Mouse (Mus musculus): ENCODE results near the gene Naa40.
A peak's percentile ranks its signal among the peaks of the same experiment; 100 is the strongest.

Gene Naa40

GRCm38 (mm10) chr19:7212216-7212615 is 28.8 kb downstream of the Naa40 start:
- DNase-seq = no peak

DNA sequence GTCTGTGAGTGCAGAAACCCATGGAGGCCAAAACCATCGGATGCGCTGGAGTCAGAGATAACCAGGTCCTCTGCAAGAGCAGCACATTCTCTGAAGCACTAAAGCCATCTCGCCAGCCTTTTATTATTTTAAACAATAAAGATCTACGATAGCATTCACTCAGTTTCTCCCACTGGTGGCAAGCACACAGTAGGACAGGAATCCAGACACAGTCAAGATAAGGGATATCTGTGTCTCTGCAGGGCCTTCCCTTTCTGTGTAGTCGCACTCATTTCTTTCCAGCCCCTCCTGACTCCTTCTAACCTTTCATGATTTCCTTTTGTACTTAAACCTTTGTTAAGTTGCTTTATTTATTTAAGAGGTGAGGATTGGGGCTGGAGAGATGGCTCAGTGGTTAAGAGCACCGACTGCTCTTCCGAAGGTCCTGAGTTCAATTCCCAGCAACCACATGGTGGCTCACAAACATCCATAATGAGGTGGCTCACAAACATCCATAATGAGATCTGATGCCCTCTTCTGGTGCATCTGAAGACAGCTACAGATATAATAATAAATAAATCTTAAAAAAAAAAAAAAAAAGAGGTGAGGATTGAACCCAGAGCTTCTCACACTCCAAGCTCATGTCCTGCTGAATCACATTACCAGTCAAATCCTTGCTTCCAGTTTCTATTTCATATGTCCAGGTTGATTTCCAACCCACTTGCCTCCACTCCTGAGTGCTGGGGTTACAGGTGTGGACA is 30.9 kb downstream of the Naa40 start:
- DNase-seq = no peak

- DNase-seq = peak; percentile 86 to 92
Observed at GRCm38 (mm10) chr19:7205753-7206736, 34.9 kb downstream of the Naa40 start, which contains the start of gene Otub1. Otub1 (minus strand) TSS chr19:7206316.

DNA sequence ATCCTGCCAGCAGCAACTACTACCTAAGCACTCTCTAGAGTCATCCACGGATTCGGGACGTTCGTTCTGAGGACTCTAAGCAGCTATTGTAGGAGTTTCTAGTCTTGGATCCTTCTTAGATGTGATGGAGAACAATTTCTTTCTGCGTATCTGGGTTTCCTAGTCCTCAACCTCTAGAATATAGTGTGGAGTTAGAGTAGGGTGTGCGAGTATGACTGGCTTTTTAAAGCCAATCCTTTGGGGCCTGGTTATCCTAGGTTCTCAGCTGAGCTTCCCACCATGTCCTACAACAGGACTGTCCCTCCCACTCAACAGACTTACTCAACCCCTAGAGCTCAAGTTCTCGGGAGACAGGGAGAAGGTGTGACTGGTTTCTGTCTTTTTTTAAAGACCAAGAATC is 35.7 kb downstream of the Naa40 start:
- DNase-seq = no peak

DNA sequence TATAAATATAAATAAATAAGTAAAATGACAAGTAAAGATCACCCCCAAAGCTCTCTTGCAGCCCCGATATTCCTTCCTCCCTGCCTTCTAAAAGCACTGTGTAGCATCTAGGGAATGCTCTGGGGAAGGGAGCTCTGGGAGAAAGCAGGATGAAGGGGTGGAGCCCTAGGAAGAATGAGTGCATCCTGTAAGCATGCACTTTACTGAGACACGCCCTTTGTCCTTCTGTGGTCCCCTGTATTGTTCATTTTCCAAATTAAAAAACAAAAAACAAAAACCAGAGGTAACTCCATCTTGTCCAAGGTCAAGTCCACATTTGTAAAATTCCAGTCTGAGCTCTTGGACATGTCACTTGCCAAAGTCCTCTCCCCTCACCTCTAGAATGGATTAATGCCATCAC is 36.1 kb downstream of the Naa40 start:
- DNase-seq = no peak

DNA sequence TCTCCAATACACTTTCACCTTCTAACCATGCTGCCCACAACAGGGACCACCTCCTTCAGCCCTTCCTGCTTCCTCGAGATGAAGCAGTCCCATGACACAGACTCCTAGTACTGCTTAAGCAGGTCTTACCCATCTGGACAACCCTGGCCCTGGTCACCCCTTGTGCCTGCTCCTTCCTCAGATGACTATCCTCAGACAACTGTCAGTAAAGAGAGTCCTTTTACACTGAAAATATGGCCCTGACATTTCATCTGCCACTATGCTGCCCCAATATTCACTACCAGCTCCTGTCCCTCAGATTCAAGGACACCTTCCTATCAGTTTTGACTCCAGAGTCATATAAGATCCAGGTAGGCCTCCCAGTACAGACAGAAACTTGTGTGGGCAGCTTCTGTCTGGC is 40.6 kb downstream of the Naa40 start:
- no peak for DNase-seq

DNA sequence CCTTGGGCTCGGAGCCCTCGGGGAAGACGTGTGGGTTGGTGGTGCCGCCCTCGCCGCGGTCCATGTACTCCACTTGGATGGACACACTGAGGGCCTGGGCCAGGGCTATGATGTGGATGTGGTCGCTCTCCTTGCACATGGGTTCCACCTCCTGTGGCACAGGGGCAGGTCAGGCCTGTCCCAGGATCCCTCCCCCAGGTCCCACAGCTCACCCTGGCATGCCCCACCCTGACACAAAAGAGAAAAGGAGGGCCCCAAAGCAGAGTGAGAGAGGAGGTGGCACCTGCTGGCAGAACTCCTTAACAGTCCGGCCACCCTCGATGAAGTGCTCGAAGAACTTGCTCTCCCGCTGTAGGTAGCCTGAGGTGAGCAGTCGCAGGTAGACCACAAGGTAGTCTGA is 41.9 kb downstream of the Naa40 start:
- DNase-seq = no peak

- DNase-seq = no peak
Observed at GRCm38 (mm10) chr19:7197445-7197844, 43.5 kb downstream of the Naa40 start.

- DNase-seq = no peak
Observed at GRCm38 (mm10) chr19:7196741-7197270, 44.2 kb downstream of the Naa40 start.

DNA sequence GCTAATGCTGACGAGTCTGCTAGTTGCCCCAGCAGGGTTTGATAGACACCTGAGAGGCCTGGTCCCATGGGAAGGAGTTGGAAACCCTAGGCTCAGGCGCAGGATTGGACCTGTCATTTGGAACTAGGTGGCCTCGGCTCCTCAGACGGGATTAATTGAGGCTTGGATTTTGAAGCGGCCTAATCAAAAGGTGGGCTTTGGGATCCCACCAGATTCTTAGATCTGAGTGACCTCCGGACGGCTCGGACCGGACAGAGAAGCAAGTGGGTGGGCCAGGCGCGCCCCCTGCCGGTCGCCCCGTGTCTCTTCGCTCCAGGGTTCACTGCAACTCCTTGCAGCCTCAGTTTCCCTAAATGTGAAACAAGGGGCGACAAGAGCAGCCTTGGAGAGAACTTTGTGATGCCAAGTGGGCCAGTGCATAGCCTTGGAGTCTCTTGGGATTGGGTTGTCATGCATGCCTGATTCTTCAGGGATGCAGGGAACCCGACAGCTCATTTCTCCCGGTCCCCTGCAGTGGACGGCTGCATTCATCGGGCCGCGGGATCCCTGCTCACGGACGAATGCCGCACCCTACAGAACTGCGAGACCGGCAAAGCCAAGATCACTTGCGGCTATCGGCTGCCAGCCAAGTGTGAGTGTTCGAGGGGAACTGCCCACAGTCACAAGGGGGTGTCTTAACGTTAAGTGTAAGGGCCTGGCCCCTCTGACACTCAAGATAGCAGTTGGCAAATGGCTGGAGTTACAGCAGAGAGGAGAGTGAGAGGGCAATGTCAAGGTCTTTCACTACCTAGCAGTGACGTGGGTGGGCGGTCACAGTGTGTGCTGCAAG is 44.9 kb downstream of the Naa40 start:
- no peak for DNase-seq

- DNase-seq = no peak
Observed at GRCm38 (mm10) chr19:7192561-7192967, 48.4 kb downstream of the Naa40 start.

- no peak for DNase-seq
Observed at GRCm38 (mm10) chr19:7191639-7192038, 49.3 kb downstream of the Naa40 start.

GRCm38 (mm10) chr19:7190986-7191385 is 50.0 kb downstream of the Naa40 start:
- DNase-seq = no peak

GRCm38 (mm10) chr19:7189026-7189425 is 52.0 kb downstream of the Naa40 start:
- DNase-seq = no peak

DNA sequence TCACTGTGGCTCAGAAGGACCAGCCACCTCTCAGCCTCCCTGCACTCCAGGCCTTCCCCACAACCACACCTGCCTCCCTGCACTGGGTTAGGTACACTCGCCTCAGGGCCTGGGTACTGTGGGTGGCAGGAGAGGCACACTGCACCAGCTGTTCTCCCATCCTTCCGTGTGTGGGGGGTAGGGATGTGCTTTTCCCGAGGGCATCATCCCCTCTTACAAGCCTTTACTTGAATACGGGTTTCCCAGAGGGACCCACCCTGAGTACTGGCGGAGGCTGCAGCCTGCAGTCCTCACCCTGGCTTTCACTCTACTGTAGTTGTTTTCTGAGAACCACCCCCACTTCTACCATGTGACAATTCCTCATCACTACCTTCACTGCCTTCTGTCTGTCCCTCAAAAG is 53.8 kb downstream of the Naa40 start:
- no peak for DNase-seq

DNA sequence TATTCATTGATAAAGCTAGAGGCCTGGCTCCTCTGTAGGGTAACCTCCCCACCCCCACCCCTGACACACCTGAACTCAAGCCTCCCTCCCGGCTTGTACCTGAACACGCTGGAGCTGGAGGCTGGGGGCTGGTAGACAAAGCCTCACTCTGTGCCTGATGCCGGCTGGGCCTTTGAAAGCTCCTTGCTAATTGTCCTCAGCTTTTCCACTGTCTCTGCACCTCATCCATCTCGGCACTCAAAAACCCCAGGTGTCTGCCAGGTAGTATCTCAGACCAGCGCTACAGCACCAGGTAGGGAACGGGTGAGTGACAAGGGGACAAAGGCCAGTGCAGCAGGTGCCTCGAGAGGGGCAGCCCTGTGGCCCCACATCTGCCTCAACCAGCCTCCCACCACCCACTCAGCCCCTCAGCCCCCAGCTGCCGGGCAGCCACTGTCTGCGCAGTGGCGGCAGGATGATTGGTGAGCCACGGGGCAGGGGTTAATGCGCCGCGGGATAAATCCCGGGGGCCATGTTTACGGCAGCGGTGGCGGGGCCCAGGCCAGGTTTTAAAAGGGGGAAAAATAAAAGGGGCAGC is 55.2 kb downstream of the Naa40 start:
- DNase-seq = no peak

DNA sequence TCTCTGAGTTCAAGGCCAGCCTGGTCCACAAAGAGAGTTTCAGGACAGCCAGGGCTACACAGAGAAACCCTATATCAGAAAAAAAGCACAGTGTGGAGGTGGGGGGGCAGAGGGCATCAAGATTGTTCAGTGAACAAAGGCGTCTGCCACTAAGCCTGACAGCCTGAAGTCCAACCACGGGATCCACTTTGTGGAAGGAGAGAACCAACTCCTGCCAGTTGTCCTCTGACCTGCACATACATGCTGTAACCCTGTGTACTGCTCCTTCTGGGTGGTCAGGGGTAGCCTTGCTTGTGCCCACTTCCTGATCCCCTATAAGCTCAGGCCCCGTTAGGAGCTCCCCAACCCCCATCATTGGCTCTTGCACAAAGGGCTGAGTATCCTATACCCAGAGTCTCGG is 55.9 kb downstream of the Naa40 start:
- no peak for DNase-seq

DNA sequence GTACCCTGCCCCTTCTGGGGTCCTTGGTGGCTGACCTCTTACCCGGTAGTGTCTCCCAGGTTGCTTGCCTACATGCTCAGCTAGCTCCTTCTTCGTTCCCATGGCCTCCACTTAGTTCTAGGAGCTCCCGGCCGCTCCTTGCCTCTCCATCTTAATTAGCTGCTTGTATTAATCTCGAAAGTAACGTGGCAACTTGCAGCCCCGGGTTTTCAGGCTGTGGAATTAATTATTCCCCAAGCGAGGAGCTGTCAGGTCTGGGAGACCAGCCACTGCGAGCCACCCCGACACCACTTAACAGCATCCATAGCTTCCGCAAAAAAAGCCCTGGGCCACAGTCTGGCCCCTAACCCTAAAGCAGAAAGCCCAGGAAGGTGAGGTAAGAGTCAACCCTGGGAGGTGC is 57.6 kb downstream of the Naa40 start:
- DNase-seq = no peak

DNA sequence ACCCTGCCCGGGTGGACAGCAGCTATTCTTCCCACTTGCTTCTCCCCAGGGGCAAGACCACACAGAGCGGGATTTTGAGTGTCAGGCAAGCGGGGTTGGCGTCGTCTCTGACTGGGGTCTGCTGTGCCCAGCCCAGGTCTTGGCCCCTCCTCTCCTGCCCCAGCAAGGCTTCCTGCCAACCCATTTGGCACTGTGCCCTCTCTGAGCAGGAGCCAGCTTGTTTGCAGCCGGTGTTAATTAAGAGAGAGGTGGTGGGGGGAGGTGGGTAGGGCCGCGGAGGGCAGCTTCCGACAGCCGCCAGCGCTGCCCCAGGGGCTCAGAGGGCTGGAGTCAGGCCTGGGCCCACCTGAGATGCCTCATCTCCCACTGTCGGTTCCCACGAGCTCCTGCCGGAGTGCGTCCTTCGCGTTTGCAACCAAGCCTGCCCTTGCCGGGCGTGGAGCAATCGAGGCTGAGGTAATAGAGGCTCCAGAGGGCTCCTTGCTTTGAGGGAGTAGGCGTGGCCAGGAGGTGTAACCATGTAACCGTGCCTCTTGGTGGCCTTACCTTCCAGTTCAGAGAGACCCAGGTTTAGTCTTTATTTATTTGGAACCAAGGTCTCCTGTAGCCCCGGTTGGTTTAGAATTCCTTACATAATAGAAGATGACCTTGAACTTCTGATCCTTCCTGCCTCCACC is 58.6 kb downstream of the Naa40 start:
- DNase-seq = peak; percentile 33 to 48

DNA sequence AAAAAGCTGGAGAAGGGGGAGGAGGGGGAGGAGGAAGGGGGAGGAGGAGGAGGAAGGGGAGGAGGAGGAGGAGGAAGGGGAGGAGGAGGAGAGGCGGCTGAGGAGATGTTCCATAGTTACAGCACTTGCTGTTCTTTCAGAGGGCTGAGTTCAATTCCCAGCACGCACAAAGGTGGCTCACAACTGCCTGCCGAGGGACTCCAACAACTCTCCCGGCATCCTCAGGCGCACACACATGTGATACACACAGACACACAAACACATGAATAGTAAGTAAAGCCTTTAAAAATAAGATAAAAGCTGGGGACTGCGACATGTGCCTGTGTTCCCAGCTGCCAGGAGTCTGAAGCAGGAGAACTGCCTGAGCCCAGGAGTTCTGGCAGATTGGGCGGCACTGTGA is 59.5 kb downstream of the Naa40 start:
- DNase-seq = no peak

DNA sequence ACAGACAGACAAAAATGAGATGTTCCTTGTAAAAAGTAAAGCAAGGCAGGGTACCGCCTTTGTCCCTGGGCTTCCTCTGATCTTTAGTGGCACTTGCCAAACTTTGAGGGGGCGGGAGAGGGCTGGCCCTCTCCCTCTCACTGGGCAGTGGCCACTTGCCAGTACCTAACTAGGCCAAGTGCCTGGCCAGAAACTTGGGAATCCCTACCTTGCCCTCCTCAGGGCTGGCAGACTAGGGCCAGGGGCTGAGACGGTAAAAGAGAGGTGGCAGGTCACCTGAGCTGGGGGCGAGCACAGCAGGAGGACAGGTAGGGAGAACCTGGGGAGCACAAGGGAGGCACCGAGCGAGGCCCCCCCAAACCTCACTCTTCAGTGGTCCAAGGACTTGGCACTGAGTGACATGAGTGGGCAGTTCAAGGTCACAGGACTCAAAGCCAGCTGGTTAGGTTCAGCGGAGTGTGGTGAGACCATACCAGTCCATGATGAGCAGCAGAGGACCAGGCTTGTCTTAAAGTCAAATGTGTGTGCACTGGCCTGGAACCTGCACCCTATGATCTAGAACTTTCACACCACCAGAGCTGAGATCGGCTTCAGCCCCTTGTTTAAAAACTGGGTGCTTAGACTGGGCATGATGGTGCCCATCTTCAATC is 60.1 kb downstream of the Naa40 start:
- no peak for DNase-seq
